9 mouse cellular contexts compared by ENCODE assay signal in the genomic region with DNA sequence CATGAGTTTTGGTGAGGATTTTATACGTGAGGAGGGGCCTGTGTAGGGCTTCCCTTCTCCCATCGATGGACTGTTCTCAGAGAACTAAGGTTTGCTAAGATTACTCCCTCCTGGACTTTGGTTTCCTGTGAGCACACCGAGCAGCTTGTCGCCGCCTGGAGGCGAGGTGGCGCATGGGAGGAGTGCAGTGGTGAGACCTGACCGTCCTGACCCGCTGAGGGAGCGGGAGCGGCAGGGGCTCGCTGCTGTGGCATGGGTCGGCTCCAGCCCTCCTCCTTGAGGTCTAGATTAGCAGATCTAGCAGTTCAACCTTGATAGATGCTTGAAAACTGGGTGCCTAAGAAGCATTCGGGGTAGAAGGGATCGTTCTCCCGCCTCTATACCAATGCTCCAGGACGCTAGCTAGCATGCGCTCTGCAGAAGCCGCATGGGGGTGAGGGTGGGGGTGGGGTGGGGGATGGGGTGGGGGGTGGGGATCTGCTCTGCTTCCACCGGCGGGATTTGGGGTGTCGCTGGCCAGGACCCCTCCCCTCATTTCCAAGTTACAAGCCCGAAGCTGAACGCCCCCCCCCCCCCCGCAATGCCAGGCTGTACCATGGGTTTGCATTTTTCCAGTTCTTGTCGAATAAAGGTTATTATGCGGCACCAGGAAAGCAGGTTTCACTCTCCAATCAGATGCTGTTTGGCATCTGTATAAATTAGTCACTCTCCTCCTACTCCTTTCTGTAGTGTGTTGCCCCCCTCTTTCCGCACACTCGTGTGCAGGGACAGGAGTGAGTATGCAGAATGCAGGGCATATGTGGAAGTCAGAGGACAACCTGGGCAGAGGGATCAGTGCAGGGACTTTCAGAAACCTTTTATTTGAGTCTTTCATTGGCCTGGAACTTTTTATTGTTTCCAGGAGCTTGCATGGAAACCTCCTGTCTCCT. TPM values are rescaled to one million over a fixed set of nuclear protein-coding genes. Genes with fewer than 3 reads are reported as not detected.
DNase-seq lines count a peak whose midpoint lies in the region; ATAC-seq and TF ChIP-seq lines count a peak whose summit lies in the region.
"Had no signal": no experiment of that assay in that cellular context is flagged by ENCODE, and none has a peak within 500 bp of the region (broad histone marks: within the 10 kb centered on the region; RNA-seq: fewer than 3 reads in every experiment).

No protein-coding gene starts in this region.

- peak overlapping the region; percentile 83 for H3K27ac ChIP-seq in embryonic facial prominence, embryonic 10.5 days (replicated peaks)
- no peak overlapping the region for H3K27ac ChIP-seq in liver, embryonic 12.5 days
- no peak overlapping the region for H3K27ac ChIP-seq in stomach, postnatal 0 days (replicated peaks)
- H3K27ac ChIP-seq: macrophage had no signal

- no peak for TF ChIP-seq EP300 in stomach, postnatal 0 days (optimal IDR thresholded peaks at IDR 0.05)

- peak overlapping the region; percentile 69 for H3K4me2 ChIP-seq in liver, embryonic 12.5 days
- H3K4me2 ChIP-seq in stomach, postnatal 0 days (replicated peaks; ENCODE audit: low read depth): peak overlapping the region; percentile 58

- peaks cover 4% of the 10 kb centered on the region; the same call in 1 of the 2 replicates for H3K27me3 ChIP-seq in embryonic facial prominence, embryonic 10.5 days (replicated peaks; ENCODE audit: low read depth, poor library complexity, severe bottlenecking)
- H3K27me3 ChIP-seq in liver, embryonic 12.5 days (replicated peaks): 0 out of 2 replicates have a peak, but pooled peaks cover 10% of the 10 kb centered on the region
- H3K27me3 ChIP-seq in stomach, postnatal 0 days (ENCODE audit: control insufficient read depth, insufficient read depth, low read length): no peaks in the 10 kb centered on the region

- intact Hi-C loops in heart, postnatal 10 days (cut with DNase I): loop anchor here (5.0 kb wide), 1 partner anchor 58 kb away; no protein-coding TSS in a partner anchor

- ATAC-seq in liver, embryonic 12.5 days: peak; percentile 69
- peak; percentile 81 for ATAC-seq in stomach, postnatal 0 days (ENCODE audit: low FRiP score, low TSS enrichment)

- peak; percentile 61 for DNase-seq in gastrocnemius, postnatal 10 days
- no peak for DNase-seq in gastrocnemius, adult 8-10 months (ENCODE audit: low spot score in 2 of 2)
- peak; percentile 87 for DNase-seq in embryonic facial prominence, embryonic 10.5 days (ENCODE audit: low spot score)
- DNase-seq in heart, postnatal 10 days: peak; percentile 75 to 77
- DNase-seq in kidney, postnatal 4 days: peak; percentile 80 to 86
- peak; percentile 74 for DNase-seq in neural tube, embryonic 10.5 days (ENCODE audit: extremely low spot score, low spot score)
- peak; percentile 79 for DNase-seq in stomach, postnatal 0 days (ENCODE audit: low spot score)

- TF ChIP-seq CTCF in stomach, postnatal 0 days (IDR thresholded peaks at IDR 0.05; ENCODE audit: low read depth): peak; percentile 85

- H3K9me3 ChIP-seq in embryonic facial prominence, embryonic 10.5 days: no peaks in the 10 kb centered on the region; the same call in 1 of the 2 replicates
- H3K9me3 ChIP-seq in liver, embryonic 12.5 days (replicated peaks): no peaks in the 10 kb centered on the region
- H3K9me3 ChIP-seq in stomach, postnatal 0 days (ENCODE audit: control insufficient read depth, low read length): no peaks in the 10 kb centered on the region

- WGBS in embryonic facial prominence, embryonic 10.5 days: 4% methylated on average over 29 of the region's 29 CpGs
- WGBS in liver, embryonic 12.5 days (ENCODE audit: insufficient replicate concordance): 5% methylated on average over 29 of the region's 29 CpGs
- 7% methylated on average over 27 of the region's 29 CpGs for WGBS in stomach, postnatal 0 days

- H3K4me3 ChIP-seq in embryonic facial prominence, embryonic 10.5 days: peak overlapping the region; percentile 59
- peak overlapping the region; percentile 46 for H3K4me3 ChIP-seq in liver, embryonic 12.5 days
- peak overlapping the region; percentile 28; the same call in 1 of the 2 replicates for H3K4me3 ChIP-seq in stomach, postnatal 0 days (ENCODE audit: low read depth, low read length)

- peak overlapping the region; percentile 52 for H3K9ac ChIP-seq in liver, embryonic 12.5 days
- H3K9ac ChIP-seq in stomach, postnatal 0 days (ENCODE audit: low read length): no peak overlapping the region

- H3K36me3 ChIP-seq in embryonic facial prominence, embryonic 10.5 days (replicated peaks): no peaks in the 10 kb centered on the region
- H3K36me3 ChIP-seq in liver, embryonic 12.5 days: no peaks in the 10 kb centered on the region
- H3K36me3 ChIP-seq in stomach, postnatal 0 days (ENCODE audit: control insufficient read depth, insufficient read depth, low read length): no peaks in the 10 kb centered on the region

- peaks cover 13% of the 10 kb centered on the region for H3K4me1 ChIP-seq in embryonic facial prominence, embryonic 10.5 days
- peaks cover 10% of the 10 kb centered on the region; the same call in 1 of the 2 replicates for H3K4me1 ChIP-seq in liver, embryonic 12.5 days
- no peaks in the 10 kb centered on the region for H3K4me1 ChIP-seq in stomach, postnatal 0 days (replicated peaks; ENCODE audit: control insufficient read depth, insufficient read depth)

RNA-seq across cellular contexts. Expression of a gene that starts 28.1 kb away (rescaled TPM):
- 10 to 100 TPM; 74.3 to 77.4 TPM for total RNA-seq in gastrocnemius, postnatal 10 days (2021)
- 10 to 100 TPM; 70.2 to 89.8 (median 84.0) TPM for total RNA-seq in gastrocnemius, adult 8-10 months (2022)
- polyA plus RNA-seq in embryonic facial prominence, embryonic 10.5 days (2016; fragmentation: Nextera tagmentation; extraction: Ambion mirVana): 0.87 and 1.2 TPM in 2 replicates
- 100 to 1,000 TPM; 257 to 294 TPM for total RNA-seq in heart, postnatal 10 days (2021)
- polyA plus RNA-seq in liver, embryonic 12.5 days (2016; fragmentation: Nextera tagmentation; extraction: Ambion mirVana): 0.18 and 0.53 TPM in 2 replicates
- 2.3 and 2.5 TPM in 2 replicates for polyA plus RNA-seq in stomach, postnatal 0 days (2015; fragmentation: Nextera tagmentation; extraction: Ambion mirVana)
- polyA plus RNA-seq: macrophage had no signal

Comparison
In these comparisons a context has a peak if more than half of its experiments do, and no peak if none do; other contexts are left out.
1. DNase-seq: peak in gastrocnemius, postnatal 10 days (single experiment), embryonic facial prominence, embryonic 10.5 days (single experiment), heart, postnatal 10 days (2 of 2), kidney, postnatal 4 days (2 of 2), neural tube, embryonic 10.5 days (single experiment) and stomach, postnatal 0 days (single experiment); none in gastrocnemius, adult 8-10 months (0 of 2).
2. Peak in every context shown above with its lines, with median percentiles within 50 percentile points of each other: H3K4me3 ChIP-seq.